Comparison of ENCODE assay signal across 9 mouse cellular contexts in genomic region chr5:88542651-88543282, GRCm38 (mm10). TPM values are rescaled to one million over a fixed set of nuclear protein-coding genes. Genes with fewer than 3 reads are reported as not detected.
DNase-seq lines count a peak whose midpoint lies in the region; ATAC-seq and TF ChIP-seq lines count a peak whose summit lies in the region.
"Had no signal": no experiment of that assay in that cellular context is flagged by ENCODE, and none has a peak within 500 bp of the region (broad histone marks: within the 10 kb centered on the region; RNA-seq: fewer than 3 reads in every experiment).

No protein-coding gene starts in this region.

- H3K9me3 ChIP-seq in E14TG2a.4 (ENCODE audit: low read length): no peaks in the 10 kb centered on the region
- H3K9me3 ChIP-seq in kidney, embryonic 16.5 days (ENCODE audit: low read length): no peaks in the 10 kb centered on the region
- H3K9me3 ChIP-seq in midbrain, embryonic 15.5 days: no peaks in the 10 kb centered on the region

- WGBS in kidney, embryonic 16.5 days: 60% methylated on average over 5 of the region's 5 CpGs
- WGBS in midbrain, embryonic 15.5 days: 65% methylated on average over 5 of the region's 5 CpGs

- intact Hi-C loops in left cerebral cortex, adult 2 months (cut with DNase I): no loop called here
- intact Hi-C loops in left cerebral cortex, postnatal 36 days (cut with DNase I): no loop called here

- peak in 1 of 2 experiments; percentile 30 for DNase-seq in left cerebral cortex, adult 2 months (ENCODE audit: extremely low spot score in 1 of 2, low spot score in 2 of 2)
- DNase-seq in left cerebral cortex, postnatal 36 days (ENCODE audit: low spot score in 2 of 2): no peak
- peak; percentile 57 for DNase-seq in adrenal gland, postnatal 10 days
- peak; percentile 56 for DNase-seq in forelimb bud, embryonic 11.5 days (ENCODE audit: low read depth, low spot score)
- no peak for DNase-seq in urinary bladder, postnatal 4 days (ENCODE audit: low spot score in 2 of 2)

- no peaks in the 10 kb centered on the region for H3K36me3 ChIP-seq in E14TG2a.4 (ENCODE audit: insufficient read depth, low read length)
- H3K36me3 ChIP-seq in kidney, embryonic 16.5 days (ENCODE audit: insufficient read depth, low read length): no peaks in the 10 kb centered on the region
- H3K36me3 ChIP-seq in midbrain, embryonic 15.5 days (replicated peaks): no peaks in the 10 kb centered on the region

- no peak overlapping the region for H3K27ac ChIP-seq in left cerebral cortex, adult 2 months
- no peak overlapping the region for H3K27ac ChIP-seq in kidney, embryonic 16.5 days (ENCODE audit: low read length)
- H3K27ac ChIP-seq in midbrain, embryonic 15.5 days: no peak overlapping the region

- TF ChIP-seq CTCF in left cerebral cortex, adult 2 months (IDR thresholded peaks at IDR 0.05): peak; percentile 79
- peak; percentile 80 for TF ChIP-seq CTCF in E14TG2a.4 (conservative IDR thresholded peaks at IDR 0.05; ENCODE audit: low read length)

- H3K27me3 ChIP-seq in E14TG2a.4 (ENCODE audit: insufficient read depth, low read length): no peaks in the 10 kb centered on the region
- H3K27me3 ChIP-seq in kidney, embryonic 16.5 days (ENCODE audit: insufficient read depth, low read length): no peaks in the 10 kb centered on the region
- no peaks in the 10 kb centered on the region for H3K27me3 ChIP-seq in midbrain, embryonic 15.5 days (replicated peaks)

- no peak overlapping the region for H3K4me3 ChIP-seq in left cerebral cortex, adult 2 months
- H3K4me3 ChIP-seq in E14TG2a.4 (replicated peaks; ENCODE audit: low read length): no peak overlapping the region
- no peak overlapping the region for H3K4me3 ChIP-seq in kidney, embryonic 16.5 days (ENCODE audit: low read length)
- H3K4me3 ChIP-seq in midbrain, embryonic 15.5 days: no peak overlapping the region

- ATAC-seq in kidney, embryonic 16.5 days (ENCODE audit: low FRiP score, low TSS enrichment): peak; percentile 76; the same call in 1 of the 2 replicates
- ATAC-seq in midbrain, embryonic 15.5 days (replicated peaks): peak; percentile 77; the same call in 1 of the 2 replicates

- no peak overlapping the region for H3K4me2 ChIP-seq in kidney, embryonic 16.5 days (replicated peaks; ENCODE audit: low read depth, low read length)
- no peak overlapping the region for H3K4me2 ChIP-seq in midbrain, embryonic 15.5 days

- peaks cover 7% of the 10 kb centered on the region for H3K4me1 ChIP-seq in E14TG2a.4 (replicated peaks; ENCODE audit: low read depth, low read length)
- H3K4me1 ChIP-seq in kidney, embryonic 16.5 days (ENCODE audit: insufficient read depth, low read length): no peaks in the 10 kb centered on the region
- H3K4me1 ChIP-seq in midbrain, embryonic 15.5 days: no peaks in the 10 kb centered on the region

- H3K9ac ChIP-seq in kidney, embryonic 16.5 days (replicated peaks; ENCODE audit: low read length): no peak overlapping the region
- no peak overlapping the region for H3K9ac ChIP-seq in midbrain, embryonic 15.5 days

RNA-seq across cellular contexts. Expression of gene Utp3, which starts 11.5 kb away (rescaled TPM):
- total RNA-seq in left cerebral cortex, adult 2 months (2021): 10 to 100 TPM; 25.8 to 31.5 TPM
- total RNA-seq in left cerebral cortex, postnatal 36 days (2021): 10 to 100 TPM; 24.5 to 25.1 TPM
- 10 to 100 TPM; 30.5 to 31.9 TPM for total RNA-seq in adrenal gland, postnatal 10 days (2021)
- polyA plus RNA-seq in kidney, embryonic 16.5 days (2015; fragmentation: Nextera tagmentation; extraction: Ambion mirVana): 73.1 and 78.0 TPM in 2 replicates
- polyA plus RNA-seq in midbrain, embryonic 15.5 days (2015; fragmentation: Nextera tagmentation; extraction: Ambion mirVana): 45.1 and 46.9 TPM in 2 replicates

RNA-seq across cellular contexts. Expression of gene Jchain, which starts 15.1 kb away (rescaled TPM):
- under 1 TPM; 0.47 to 0.66 TPM for total RNA-seq in left cerebral cortex, adult 2 months (2021)
- total RNA-seq in left cerebral cortex, postnatal 36 days (2021): under 1 TPM; 0.30 to 0.50 TPM
- total RNA-seq in adrenal gland, postnatal 10 days (2021): 1 to 10 TPM in 1 of 2 experiments, under 1 TPM in 1; 0.75 to 1.4 TPM
- 0.11 and 0.17 TPM in 2 replicates for polyA plus RNA-seq in kidney, embryonic 16.5 days (2015; fragmentation: Nextera tagmentation; extraction: Ambion mirVana)
- 0.11 and 0.31 TPM in 2 replicates for polyA plus RNA-seq in midbrain, embryonic 15.5 days (2015; fragmentation: Nextera tagmentation; extraction: Ambion mirVana)

RNA-seq across cellular contexts. Expression of gene Rufy3, which starts 22.1 kb away (rescaled TPM):
- 100 to 1,000 TPM; 175 to 181 TPM for total RNA-seq in left cerebral cortex, adult 2 months (2021)
- 100 to 1,000 TPM; 170 to 191 TPM for total RNA-seq in left cerebral cortex, postnatal 36 days (2021)
- total RNA-seq in adrenal gland, postnatal 10 days (2021): 10 to 100 TPM; 20.7 to 32.5 TPM
- polyA plus RNA-seq in kidney, embryonic 16.5 days (2015; fragmentation: Nextera tagmentation; extraction: Ambion mirVana): 15.3 and 16.8 TPM in 2 replicates
- polyA plus RNA-seq in midbrain, embryonic 15.5 days (2015; fragmentation: Nextera tagmentation; extraction: Ambion mirVana): 309 and 321 TPM in 2 replicates

RNA-seq across cellular contexts. Expression of gene Enam, which starts 55.0 kb away (rescaled TPM):
- not detected for total RNA-seq in left cerebral cortex, adult 2 months (2021)
- total RNA-seq in left cerebral cortex, postnatal 36 days (2021): not detected
- not detected for total RNA-seq in adrenal gland, postnatal 10 days (2021)
- not detected in 2 replicates for polyA plus RNA-seq in kidney, embryonic 16.5 days (2015; fragmentation: Nextera tagmentation; extraction: Ambion mirVana)
- not detected in 2 replicates for polyA plus RNA-seq in midbrain, embryonic 15.5 days (2015; fragmentation: Nextera tagmentation; extraction: Ambion mirVana)
- polyA plus RNA-seq: liver, embryonic 16.5 days had no signal

Comparison
In these comparisons a context has a peak if more than half of its experiments do, and no peak if none do; other contexts are left out.
1. DNase-seq: peak in adrenal gland, postnatal 10 days (single experiment) and forelimb bud, embryonic 11.5 days (single experiment); none in left cerebral cortex, postnatal 36 days (0 of 2) and urinary bladder, postnatal 4 days (0 of 2).
2. RNA of gene Rufy3, which starts 22.1 kb away (total RNA-seq): 170 to 191 TPM in left cerebral cortex, postnatal 36 days and 175 to 181 TPM in left cerebral cortex, adult 2 months; 20.7 to 32.5 TPM in adrenal gland, postnatal 10 days; every median in the first group is over 4 times any median in the second.